Mouse (Mus musculus) gastrocnemius, postnatal 25 days (tissue): ENCODE measurements around the gene Fut1. TPM values are rescaled to one million over a fixed set of nuclear protein-coding genes. Genes with fewer than 3 reads are reported as not detected.
A peak's percentile ranks its signal among the peaks of the same experiment; 100 is the strongest.

ENCODE experiments used
- DNase-seq: peaks from one replicate; pipeline ENCODE4 v3.0.0; 2022
- long read RNA-seq, 2 experiments: library from polyadenylated mRNA; stranded (forward); transcript quantifications; one replicate each; pipeline ENCODE4 v2.0.0; 2021
- total RNA-seq, 2 experiments: library from RNA; stranded (reverse); gene quantifications; 1 replicate in 1 of 2; 2 replicates in 1 of 2; pipeline ENCODE4 v1.2.3; 2021

Fut1 gene
- not detected for total RNA-seq
- long read RNA-seq, experiment 1 = 0 reads
- long read RNA-seq, experiment 2 = 0 reads

GRCm38 (mm10) chr7:45617042-45617695 is at the start of gene Fut1:
Fut1 (plus strand) TSS chr7:45617289.
- no peak for DNase-seq

- peak; percentile 94 for DNase-seq
These were observed 49.1 kb upstream of the Fut1 start for GRCm38 (mm10) chr7:45567780-45568516.

GRCm38 (mm10) chr7:45568601-45569473 is 48.3 kb upstream of the Fut1 start:
- DNase-seq = no peak

GRCm38 (mm10) chr7:45570103-45570741 is 46.9 kb upstream of the Fut1 start, which contains the start of gene Bcat2:
Bcat2 (plus strand) TSS chr7:45570153.
- peak; percentile 73 for DNase-seq

GRCm38 (mm10) chr7:45571966-45572365 is 45.1 kb upstream of the Fut1 start:
- no peak for DNase-seq

- DNase-seq = no peak
These were observed 43.1 kb upstream of the Fut1 start for GRCm38 (mm10) chr7:45573954-45574353.

- no peak for DNase-seq
These were observed 42.4 kb upstream of the Fut1 start for GRCm38 (mm10) chr7:45574472-45575379.

GRCm38 (mm10) chr7:45585923-45586322 is 31.2 kb upstream of the Fut1 start:
- no peak for DNase-seq

- no peak for DNase-seq
These were observed 29.2 kb upstream of the Fut1 start for GRCm38 (mm10) chr7:45587631-45588592.

- peak; percentile 97 for DNase-seq
These were observed 27.9 kb upstream of the Fut1 start for GRCm38 (mm10) chr7:45589173-45589572.

GRCm38 (mm10) chr7:45589898-45590297 is 27.2 kb upstream of the Fut1 start:
- DNase-seq = no peak

- no peak for DNase-seq
These were observed 26.2 kb upstream of the Fut1 start for GRCm38 (mm10) chr7:45590874-45591273.

GRCm38 (mm10) chr7:45591880-45592279 is 25.2 kb upstream of the Fut1 start:
- no peak for DNase-seq

GRCm38 (mm10) chr7:45593118-45593815 is 23.8 kb upstream of the Fut1 start:
- peak; percentile 48 for DNase-seq

- DNase-seq = no peak
These were observed 21.9 kb upstream of the Fut1 start for GRCm38 (mm10) chr7:45595176-45595575.

GRCm38 (mm10) chr7:45596107-45596506 is 21.0 kb upstream of the Fut1 start:
- DNase-seq = no peak

GRCm38 (mm10) chr7:45597013-45597412 is 20.1 kb upstream of the Fut1 start:
- DNase-seq = no peak

GRCm38 (mm10) chr7:45597527-45597926 is 19.6 kb upstream of the Fut1 start:
- DNase-seq = no peak
